Mouse (Mus musculus) heart, adult 2 months (tissue): ENCODE results near the gene Chn1. TPM values are rescaled to one million over a fixed set of nuclear protein-coding genes. Genes with fewer than 3 reads are reported as not detected.

Experiments used
- DNase-seq, 2 experiments: peaks; one replicate each; pipeline ENCODE4 v3.0.0; 2021
- H3K27ac ChIP-seq: fragments of 200-600 bp; 2 replicates; pipeline ENCODE4 v1.8.1; 2022
- H3K27me3 ChIP-seq: fragments of 200-500 bp; 2 replicates; pipeline ENCODE4 v1.6.1; 2012; ENCODE audit warnings: mild to moderate bottlenecking, low read length, inconsistent platforms, mixed read lengths; ENCODE audit not compliant: control insufficient read depth, insufficient read depth
- H3K36me3 ChIP-seq: fragments of 200-500 bp; 2 replicates; pipeline ENCODE4 v1.6.1; 2012; ENCODE audit warnings: low read length, inconsistent platforms; ENCODE audit not compliant: control insufficient read depth, insufficient read depth
- H3K4me1 ChIP-seq: fragments of 200-500 bp; 2 replicates; pipeline ENCODE4 v1.6.1; 2011; ENCODE audit warnings: low read length; ENCODE audit not compliant: control insufficient read depth, insufficient read depth
- H3K4me3 ChIP-seq: fragments of 200-600 bp; 2 replicates; pipeline ENCODE4 v1.8.1; 2022
- H3K79me2 ChIP-seq: fragments of 200-500 bp; replicated peaks from 2 replicates; pipeline ENCODE4 v1.6.1; 2012; ENCODE audit warnings: mild to moderate bottlenecking, inconsistent platforms, low read length, moderate library complexity, mixed read lengths; ENCODE audit not compliant: control insufficient read depth, insufficient read depth
- H3K9ac ChIP-seq: fragments of 200-500 bp; 2 replicates; pipeline ENCODE4 v1.6.1; 2012; ENCODE audit warnings: low read depth, mild to moderate bottlenecking, control low read depth, inconsistent platforms, low read length, mixed read lengths
- CTCF ChIP-seq: fragments of 200-600 bp; IDR thresholded peaks from 2 replicates; pipeline ENCODE4 v1.8.1; 2022; ENCODE audit warnings: antibody characterized with exemption, mild to moderate bottlenecking, moderate library complexity
- EP300 ChIP-seq: fragments of 200-500 bp; IDR thresholded peaks from 2 replicates; pipeline ENCODE4 v1.6.1; 2011; ENCODE audit warnings: low read depth, low read length, control low read depth; ENCODE audit not compliant: insufficient read depth
- POLR2A ChIP-seq: fragments of 200-500 bp; IDR thresholded peaks from 2 replicates; pipeline ENCODE4 v1.6.1; 2011; ENCODE audit warnings: mild to moderate bottlenecking, low read depth, low read length, control low read depth; ENCODE audit not compliant: insufficient read depth
- WGBS: fragments of 180-500 bp; shearing (Covaris S2); methylation state at CpG from one replicate; pipeline ENCODE4 v1.1.7; 2018; 5-methylcytosine and 5-hydroxymethylcytosine counted together
- intact Hi-C: fragments of 180-260 bp; cut with DNase I; formaldehyde crosslinking; loops from one replicate; pipeline ENCODE4 v1.15.1; 2025
- polyA plus RNA-seq: library from polyadenylated mRNA; depleted of rRNA; stranded (reverse); fragments of >200 nt; gene quantifications from 2 replicates; pipeline ENCODE4 v1.2.3, GENCODE M21; 2012
- total RNA-seq, 2 experiments: library from RNA; stranded (reverse); gene quantifications; 2 replicates each; pipeline ENCODE4 v1.2.3; 2021

Chn1 gene
- total and polyA plus RNA-seq, 3 experiments, result 33.9 to 35.2 (median 35.2) TPM

GRCm38 (mm10) chr2:73779016-73779595, 4.0 kb upstream of the Chn1 start:
- Histone ChIP-seq H3K27me3 (no peaks in the 10 kb centered on the region), H3K36me3 (no peaks in the 10 kb centered on the region), H3K4me3 (peak overlapping the region; percentile 13; the same call in 1 of the 2 replicates), H3K9ac (no peak overlapping the region), H3K27ac (peak overlapping the region; percentile 75), H3K4me1 (no peaks in the 10 kb centered on the region; the same call in 1 of the 2 replicates), H3K79me2 (no peaks in the 10 kb centered on the region)
- intact Hi-C loops, result no loop called here
- TF ChIP-seq CTCF, result peak; percentile 27; the same call in 1 of the 2 replicates
- no peak for TF ChIP-seq POLR2A
- no peak for DNase-seq
- 80% methylated on average over 4 of the region's 4 CpGs for WGBS

GRCm38 (mm10) chr2:73776936-73777335, 1.8 kb upstream of the Chn1 start:
- DNase-seq, result no peak
- TF ChIP-seq CTCF, result no peak
- no peaks in the 10 kb centered on the region for H3K36me3 ChIP-seq
- H3K9ac ChIP-seq, result no peak overlapping the region
- 82% methylated on average over 4 of the region's 4 CpGs for WGBS
- no peaks in the 10 kb centered on the region; the same call in 1 of the 2 replicates for H3K4me1 ChIP-seq
- H3K27me3 ChIP-seq, result no peaks in the 10 kb centered on the region
- no peak overlapping the region for H3K4me3 ChIP-seq
- no peak overlapping the region for H3K27ac ChIP-seq
- intact Hi-C loops, result no loop called here
- H3K79me2 ChIP-seq, result peaks cover 1% of the 10 kb centered on the region; the same call in 1 of the 2 replicates

GRCm38 (mm10) chr2:73775683-73776310, 651 bp upstream of the Chn1 start:
- no peak for DNase-seq
- H3K9ac ChIP-seq, result peak overlapping the region; percentile 36
- no peaks in the 10 kb centered on the region for H3K27me3 ChIP-seq
- H3K36me3 ChIP-seq, result no peaks in the 10 kb centered on the region
- TF ChIP-seq EP300 (no peak), CTCF (no peak), POLR2A (no peak)
- intact Hi-C loops, result no loop called here
- WGBS, result 7% methylated on average over 22 of the region's 22 CpGs
- H3K27ac ChIP-seq, result peak overlapping the region; percentile 37; the same call in 1 of the 2 replicates
- peaks cover 4% of the 10 kb centered on the region; the same call in 1 of the 2 replicates for H3K79me2 ChIP-seq
- H3K4me3 ChIP-seq, result peak overlapping the region; percentile 95
- no peaks in the 10 kb centered on the region; the same call in 1 of the 2 replicates for H3K4me1 ChIP-seq

GRCm38 (mm10) chr2:73772945-73773344, 2.2 kb downstream of the Chn1 start:
- H3K27me3 ChIP-seq, result no peaks in the 10 kb centered on the region
- no peak overlapping the region for H3K9ac ChIP-seq
- H3K79me2 ChIP-seq, result peaks cover 4% of the 10 kb centered on the region; the same call in 1 of the 2 replicates
- H3K4me3 ChIP-seq, result no peak overlapping the region
- intact Hi-C loops, result no loop called here
- DNase-seq, result no peak
- H3K27ac ChIP-seq, result no peak overlapping the region
- H3K36me3 ChIP-seq, result no peaks in the 10 kb centered on the region
- no peaks in the 10 kb centered on the region for H3K4me1 ChIP-seq
- 35% methylated on average over 1 of the region's 1 CpGs for WGBS
- no peak for TF ChIP-seq POLR2A
- no peak for TF ChIP-seq CTCF
- TF ChIP-seq EP300, result no peak

- Histone ChIP-seq H3K9ac (no peak overlapping the region), H3K4me1 (no peaks in the 10 kb centered on the region; the same call in 1 of the 2 replicates), H3K27me3 (no peaks in the 10 kb centered on the region), H3K4me3 (no peak overlapping the region), H3K36me3 (no peaks in the 10 kb centered on the region), H3K79me2 (peaks cover 4% of the 10 kb centered on the region; the same call in 1 of the 2 replicates), H3K27ac (no peak overlapping the region)
- TF ChIP-seq CTCF (no peak), POLR2A (no peak), EP300 (no peak)
- intact Hi-C loops, result no loop called here
- no peak for DNase-seq
- WGBS, result 68% methylated on average over 4 of the region's 4 CpGs
Observed at GRCm38 (mm10) chr2:73768669-73769068, 6.5 kb downstream of the Chn1 start.

GRCm38 (mm10) chr2:73763541-73763940, 11.6 kb downstream of the Chn1 start:
- no peaks in the 10 kb centered on the region; the same call in 1 of the 2 replicates for H3K4me1 ChIP-seq
- 40% methylated on average over 3 of the region's 3 CpGs for WGBS
- H3K4me3 ChIP-seq, result no peak overlapping the region
- TF ChIP-seq CTCF (no peak), EP300 (no peak), POLR2A (no peak)
- H3K79me2 ChIP-seq, result no peaks in the 10 kb centered on the region; the same call in 1 of the 2 replicates
- H3K36me3 ChIP-seq, result no peaks in the 10 kb centered on the region
- H3K27me3 ChIP-seq, result no peaks in the 10 kb centered on the region
- H3K27ac ChIP-seq, result no peak overlapping the region
- DNase-seq, result no peak
- H3K9ac ChIP-seq, result no peak overlapping the region
- intact Hi-C loops, result no loop called here
